Mouse (Mus musculus) spleen, adult 10 weeks (tissue): ENCODE results near the gene Flrt3. TPM values are rescaled to one million over a fixed set of nuclear protein-coding genes. Genes with fewer than 3 reads are reported as not detected.

ENCODE experiments used
- polyA plus RNA-seq: library from polyadenylated mRNA; stranded (reverse); fragments of 350-450 nt; fragmentation: Illumina TruSeq; extraction: RNeasy Lipid Tissue Mini Kit (QIAGEN cat#74804); gene quantifications from one replicate; pipeline ENCODE4 v1.2.3, GENCODE M21; 2015; ENCODE audit warnings: low replicate concordance; ENCODE audit not compliant: insufficient read depth

Flrt3 gene
- 3.9 TPM for polyA plus RNA-seq

GRCm38 (mm10) chr2:140670963-140671702 lies at the start of gene Flrt3:
Gene Flrt3, minus strand, starts transcription at chr2:140671469.

